Mouse (Mus musculus): Measurements from ENCODE around the gene Gm17581. TPM values are rescaled to one million over a fixed set of nuclear protein-coding genes. Genes with fewer than 3 reads are reported as not detected.
A peak's percentile ranks its signal among the peaks of the same experiment; 100 is the strongest.

Gene Gm17581
- polyA plus RNA-seq, 1 experiment, result not detected

GRCm38 (mm10) chr2:155774261-155774926 is 38.7 kb upstream of the Gm17581 start:
- Histone ChIP-seq H3K27ac (ENCODE audit: insufficient read depth, low read length) (no peak overlapping the region), H3K4me3 (ENCODE audit: insufficient read depth, low read length) (no peak overlapping the region), H3K4me1 (ENCODE audit: control insufficient read depth, insufficient read depth, low read length) (no peaks in the 10 kb centered on the region)
- no peak for TF ChIP-seq CTCF (IDR thresholded peaks at IDR 0.05; ENCODE audit: borderline replicate concordance, insufficient read depth, low read length)
- no peak for TF ChIP-seq POLR2A (IDR thresholded peaks at IDR 0.05; ENCODE audit: low read depth, low read length)

GRCm38 (mm10) chr2:155773664-155774063 is 38.0 kb upstream of the Gm17581 start:
- no peak for TF ChIP-seq CTCF (IDR thresholded peaks at IDR 0.05; ENCODE audit: borderline replicate concordance, insufficient read depth, low read length)
- no peak for TF ChIP-seq POLR2A (IDR thresholded peaks at IDR 0.05; ENCODE audit: low read depth, low read length)
- Histone ChIP-seq H3K27ac (ENCODE audit: insufficient read depth, low read length) (no peak overlapping the region), H3K4me3 (ENCODE audit: insufficient read depth, low read length) (no peak overlapping the region), H3K4me1 (ENCODE audit: control insufficient read depth, insufficient read depth, low read length) (no peaks in the 10 kb centered on the region)

GRCm38 (mm10) chr2:155764679-155765418 is 29.2 kb upstream of the Gm17581 start:
- H3K27ac ChIP-seq (ENCODE audit: insufficient read depth, low read length), result no peak overlapping the region
- H3K4me3 ChIP-seq (ENCODE audit: insufficient read depth, low read length), result no peak overlapping the region
- no peak for TF ChIP-seq POLR2A (IDR thresholded peaks at IDR 0.05; ENCODE audit: low read depth, low read length)
- TF ChIP-seq CTCF (IDR thresholded peaks at IDR 0.05; ENCODE audit: borderline replicate concordance, insufficient read depth, low read length), result no peak
- H3K4me1 ChIP-seq (ENCODE audit: control insufficient read depth, insufficient read depth, low read length), result peaks cover 2% of the 10 kb centered on the region; the same call in 1 of the 2 replicates

GRCm38 (mm10) chr2:155756855-155757566 is 21.3 kb upstream of the Gm17581 start:
- TF ChIP-seq CTCF (IDR thresholded peaks at IDR 0.05; ENCODE audit: borderline replicate concordance, insufficient read depth, low read length) (no peak; the same call in 1 of the 2 replicates), POLR2A (IDR thresholded peaks at IDR 0.05; ENCODE audit: low read depth, low read length) (no peak)
- H3K4me1 ChIP-seq (ENCODE audit: control insufficient read depth, insufficient read depth, low read length), result no peaks in the 10 kb centered on the region
- no peak overlapping the region for H3K4me3 ChIP-seq (ENCODE audit: insufficient read depth, low read length)
- H3K27ac ChIP-seq (ENCODE audit: insufficient read depth, low read length), result no peak overlapping the region

- H3K4me1 ChIP-seq (ENCODE audit: control insufficient read depth, insufficient read depth, low read length), result no peaks in the 10 kb centered on the region
- no peak overlapping the region for H3K27ac ChIP-seq (ENCODE audit: insufficient read depth, low read length)
- no peak overlapping the region for H3K4me3 ChIP-seq (ENCODE audit: insufficient read depth, low read length)
- TF ChIP-seq CTCF (IDR thresholded peaks at IDR 0.05; ENCODE audit: borderline replicate concordance, insufficient read depth, low read length), result peak; percentile 49; the same call in 1 of the 2 replicates
- no peak for TF ChIP-seq POLR2A (IDR thresholded peaks at IDR 0.05; ENCODE audit: low read depth, low read length)
Measured at GRCm38 (mm10) chr2:155755746-155756145, 20.1 kb upstream of the Gm17581 start.

GRCm38 (mm10) chr2:155751014-155751786 is 15.5 kb upstream of the Gm17581 start, which contains the start of gene Procr:
Gene Procr, plus strand, starts transcription at chr2:155751117.
- H3K4me1 ChIP-seq (ENCODE audit: control insufficient read depth, insufficient read depth, low read length), result no peaks in the 10 kb centered on the region
- H3K27ac ChIP-seq (ENCODE audit: insufficient read depth, low read length), result peak within 1 kb of the TSS; percentile 47; the same call in 1 of the 2 replicates
- peak within 1 kb of the TSS; percentile 34 for H3K4me3 ChIP-seq (ENCODE audit: insufficient read depth, low read length)
- no peak for TF ChIP-seq CTCF (IDR thresholded peaks at IDR 0.05; ENCODE audit: borderline replicate concordance, insufficient read depth, low read length)
- peak; percentile 54 for TF ChIP-seq POLR2A (IDR thresholded peaks at IDR 0.05; ENCODE audit: low read depth, low read length)

GRCm38 (mm10) chr2:155749394-155749793 is 13.7 kb upstream of the Gm17581 start:
- H3K4me1 ChIP-seq (ENCODE audit: control insufficient read depth, insufficient read depth, low read length), result no peaks in the 10 kb centered on the region
- no peak overlapping the region for H3K4me3 ChIP-seq (ENCODE audit: insufficient read depth, low read length)
- TF ChIP-seq POLR2A (IDR thresholded peaks at IDR 0.05; ENCODE audit: low read depth, low read length), result no peak
- H3K27ac ChIP-seq (ENCODE audit: insufficient read depth, low read length), result no peak overlapping the region

GRCm38 (mm10) chr2:155745487-155745886 is 9.8 kb upstream of the Gm17581 start:
- TF ChIP-seq CTCF (IDR thresholded peaks at IDR 0.05; ENCODE audit: borderline replicate concordance, insufficient read depth, low read length) (no peak), POLR2A (IDR thresholded peaks at IDR 0.05; ENCODE audit: low read depth, low read length) (no peak)
- H3K4me1 ChIP-seq (ENCODE audit: control insufficient read depth, insufficient read depth, low read length), result no peaks in the 10 kb centered on the region
- no peak overlapping the region for H3K27ac ChIP-seq (ENCODE audit: insufficient read depth, low read length)

GRCm38 (mm10) chr2:155743351-155743750 is 7.7 kb upstream of the Gm17581 start:
- no peak overlapping the region for H3K27ac ChIP-seq (ENCODE audit: insufficient read depth, low read length)
- no peak overlapping the region for H3K4me3 ChIP-seq (ENCODE audit: insufficient read depth, low read length)
- no peak for TF ChIP-seq CTCF (IDR thresholded peaks at IDR 0.05; ENCODE audit: borderline replicate concordance, insufficient read depth, low read length)
- TF ChIP-seq POLR2A (IDR thresholded peaks at IDR 0.05; ENCODE audit: low read depth, low read length), result no peak
- H3K4me1 ChIP-seq (ENCODE audit: control insufficient read depth, insufficient read depth, low read length), result no peaks in the 10 kb centered on the region

More at GRCm38 (mm10) chr2:155745487-155745886, 9.8 kb upstream of the Gm17581 start:
- H3K4me3 ChIP-seq (ENCODE audit: insufficient read depth, low read length), result no peak overlapping the region
